Mouse (Mus musculus) cerebellum, adult 9-10 months (tissue): ENCODE results near the gene Slc39a11.

ENCODE experiments used
- DNase-seq: peaks from one replicate; pipeline ENCODE4 v3.0.0; 2022

The Slc39a11 gene

GRCm38 (mm10) chr11:113500631-113501305 is 149.1 kb downstream of the Slc39a11 start:
- no peak for DNase-seq

GRCm38 (mm10) chr11:113498889-113499288 is 151.0 kb downstream of the Slc39a11 start:
- peak; percentile 5 for DNase-seq

- no peak for DNase-seq
Observed at GRCm38 (mm10) chr11:113494021-113494546, 155.8 kb downstream of the Slc39a11 start.

GRCm38 (mm10) chr11:113490530-113491520 is 159.1 kb downstream of the Slc39a11 start:
- no peak for DNase-seq

GRCm38 (mm10) chr11:113487603-113488335 is 162.1 kb downstream of the Slc39a11 start:
- no peak for DNase-seq

- no peak for DNase-seq
Observed at GRCm38 (mm10) chr11:113484037-113484436, 165.8 kb downstream of the Slc39a11 start.

GRCm38 (mm10) chr11:113477550-113477949 is 172.3 kb downstream of the Slc39a11 start:
- DNase-seq = no peak

GRCm38 (mm10) chr11:113476720-113477119 is 173.2 kb downstream of the Slc39a11 start:
- DNase-seq = no peak

GRCm38 (mm10) chr11:113475491-113475890 is 174.4 kb downstream of the Slc39a11 start:
- DNase-seq = no peak

GRCm38 (mm10) chr11:113473998-113474534 is 175.8 kb downstream of the Slc39a11 start:
- no peak for DNase-seq

GRCm38 (mm10) chr11:113471936-113472335 is 177.9 kb downstream of the Slc39a11 start:
- no peak for DNase-seq

- no peak for DNase-seq
Observed at GRCm38 (mm10) chr11:113469919-113470785, 179.7 kb downstream of the Slc39a11 start.

GRCm38 (mm10) chr11:113468016-113468415 is 181.9 kb downstream of the Slc39a11 start:
- no peak for DNase-seq

GRCm38 (mm10) chr11:113467313-113467811 is 182.5 kb downstream of the Slc39a11 start:
- no peak for DNase-seq

- DNase-seq = no peak
Observed at GRCm38 (mm10) chr11:113460118-113460517, 189.8 kb downstream of the Slc39a11 start.

- no peak for DNase-seq
Observed at GRCm38 (mm10) chr11:113458582-113459210, 191.2 kb downstream of the Slc39a11 start.

GRCm38 (mm10) chr11:113452861-113453568 is 196.9 kb downstream of the Slc39a11 start:
- no peak for DNase-seq

GRCm38 (mm10) chr11:113451301-113451700 is 198.6 kb downstream of the Slc39a11 start:
- no peak for DNase-seq

- DNase-seq = no peak
Observed at GRCm38 (mm10) chr11:113450665-113451064, 199.2 kb downstream of the Slc39a11 start.

GRCm38 (mm10) chr11:113450028-113450427 is 199.9 kb downstream of the Slc39a11 start:
- no peak for DNase-seq
